Mouse (Mus musculus): ENCODE measurements around the gene Klk1b3. TPM values are rescaled to one million over a fixed set of nuclear protein-coding genes. Genes with fewer than 3 reads are reported as not detected.
"Not testable (repeated sequence)": the region's sequence is repeated elsewhere in the genome, so short reads cannot be mapped to it uniquely, and the experiment has no call there.

The Klk1b3 gene
- polyA plus RNA-seq, 1 experiment from 2014 or later = not detected

- H3K4me1 ChIP-seq (replicated peaks; ENCODE audit: control insufficient read depth, insufficient read depth, low read length) = peaks cover 10% of the 10 kb centered on the region
- peak overlapping the region; percentile 95 for H3K9ac ChIP-seq (ENCODE audit: low read length)
- no peak for ATAC-seq (ENCODE audit: low read depth)
- no peak overlapping the region for H3K27ac ChIP-seq (ENCODE audit: low read length)
- H3K4me2 ChIP-seq (ENCODE audit: low read depth, low read length) = peak overlapping the region; percentile 54
- H3K27me3 ChIP-seq (ENCODE audit: control insufficient read depth, insufficient read depth, low read depth, low read length) = no peaks in the 10 kb centered on the region
- no peaks in the 10 kb centered on the region for H3K9me3 ChIP-seq (ENCODE audit: control insufficient read depth, low read length)
- H3K36me3 ChIP-seq (ENCODE audit: control insufficient read depth, insufficient read depth, low read length) = peaks cover 27% of the 10 kb centered on the region
- peak overlapping the region; percentile 84 for H3K4me3 ChIP-seq (ENCODE audit: low read length)
- WGBS = 89% methylated on average over 2 of the region's 2 CpGs
Measured at GRCm38 (mm10) chr7:44247971-44248370, 50.0 kb downstream of the Klk1b3 start.

- H3K9me3 ChIP-seq (ENCODE audit: control insufficient read depth, low read length) = no peaks in the 10 kb centered on the region
- peaks cover 28% of the 10 kb centered on the region for H3K36me3 ChIP-seq (ENCODE audit: control insufficient read depth, insufficient read depth, low read length)
- 89% methylated on average over 4 of the region's 4 CpGs for WGBS
- H3K27ac ChIP-seq (ENCODE audit: low read length) = no peak overlapping the region
- H3K4me3 ChIP-seq (ENCODE audit: low read length) = no peak overlapping the region
- peaks cover 10% of the 10 kb centered on the region for H3K4me1 ChIP-seq (replicated peaks; ENCODE audit: control insufficient read depth, insufficient read depth, low read length)
- ATAC-seq (ENCODE audit: low read depth) = no peak
- H3K27me3 ChIP-seq (ENCODE audit: control insufficient read depth, insufficient read depth, low read depth, low read length) = no peaks in the 10 kb centered on the region
- H3K9ac ChIP-seq (ENCODE audit: low read length) = no peak overlapping the region
- no peak overlapping the region for H3K4me2 ChIP-seq (ENCODE audit: low read depth, low read length)
Measured at GRCm38 (mm10) chr7:44249248-44249647, 51.3 kb downstream of the Klk1b3 start.

- not testable (repeated sequence) for H3K4me1 ChIP-seq (replicated peaks; ENCODE audit: control insufficient read depth, insufficient read depth, low read length); H3K9me3 ChIP-seq (ENCODE audit: control insufficient read depth, low read length); H3K27me3 ChIP-seq (ENCODE audit: control insufficient read depth, insufficient read depth, low read depth, low read length); H3K9ac ChIP-seq (ENCODE audit: low read length); H3K27ac ChIP-seq (ENCODE audit: low read length); ATAC-seq (ENCODE audit: low read depth); H3K4me3 ChIP-seq (ENCODE audit: low read length); H3K4me2 ChIP-seq (ENCODE audit: low read depth, low read length)
- H3K36me3 ChIP-seq (ENCODE audit: control insufficient read depth, insufficient read depth, low read length) = peaks cover 28% of the 10 kb centered on the region
- WGBS = 85% methylated on average over 17 of the region's 17 CpGs
Measured at GRCm38 (mm10) chr7:44250732-44251275, 52.8 kb downstream of the Klk1b3 start.

Other genes with a start within 250 kb of the Klk1b3 start
- gene Klk1b8, start 247.5 kb upstream of the Klk1b3 start, polyA plus RNA-seq (2015; fragmentation: Nextera tagmentation; extraction: Ambion mirVana) = not detected in 2 replicates
- gene Klk1b1, start 231.4 kb upstream of the Klk1b3 start, polyA plus RNA-seq (2015; fragmentation: Nextera tagmentation; extraction: Ambion mirVana) = not detected in 2 replicates
- not detected in 2 replicates for gene Klk1b9, start 222.1 kb upstream of the Klk1b3 start, polyA plus RNA-seq (2015; fragmentation: Nextera tagmentation; extraction: Ambion mirVana)
- not detected in 2 replicates for gene Klk1b11, start 202.3 kb upstream of the Klk1b3 start, polyA plus RNA-seq (2015; fragmentation: Nextera tagmentation; extraction: Ambion mirVana)
- gene Klk1b26, start 186.0 kb upstream of the Klk1b3 start, polyA plus RNA-seq (2015; fragmentation: Nextera tagmentation; extraction: Ambion mirVana) = not detected in 2 replicates
- gene Klk1b27, start 145.9 kb upstream of the Klk1b3 start, polyA plus RNA-seq (2015; fragmentation: Nextera tagmentation; extraction: Ambion mirVana) = not detected in 2 replicates
- not detected in 2 replicates for gene Klk1b21, start 95.9 kb upstream of the Klk1b3 start, polyA plus RNA-seq (2015; fragmentation: Nextera tagmentation; extraction: Ambion mirVana)
- gene Klk1b22, start 85.5 kb upstream of the Klk1b3 start, polyA plus RNA-seq (2015; fragmentation: Nextera tagmentation; extraction: Ambion mirVana) = not detected in 2 replicates
- not detected in 2 replicates for gene Klk1b16, start 61.4 kb upstream of the Klk1b3 start, polyA plus RNA-seq (2015; fragmentation: Nextera tagmentation; extraction: Ambion mirVana)
- not detected in 2 replicates for gene Klk1b24, start 10.0 kb upstream of the Klk1b3 start, polyA plus RNA-seq (2015; fragmentation: Nextera tagmentation; extraction: Ambion mirVana)
- not detected in 2 replicates for gene Klk1b4, start 9.2 kb downstream of the Klk1b3 start, polyA plus RNA-seq (2015; fragmentation: Nextera tagmentation; extraction: Ambion mirVana)
- not detected in 2 replicates for gene Klk1b5, start 17.8 kb downstream of the Klk1b3 start, polyA plus RNA-seq (2015; fragmentation: Nextera tagmentation; extraction: Ambion mirVana)
- not detected in 2 replicates for gene Klk1, start 27.2 kb downstream of the Klk1b3 start, polyA plus RNA-seq (2015; fragmentation: Nextera tagmentation; extraction: Ambion mirVana)
- not detected in 2 replicates for gene Gm36864, start 38.0 kb downstream of the Klk1b3 start, polyA plus RNA-seq (2015; fragmentation: Nextera tagmentation; extraction: Ambion mirVana)
- 0.96 and 0.97 TPM in 2 replicates for gene 1700028J19Rik, start 48.5 kb downstream of the Klk1b3 start, polyA plus RNA-seq (2015; fragmentation: Nextera tagmentation; extraction: Ambion mirVana)
- gene 2410002F23Rik, start 48.5 kb downstream of the Klk1b3 start, polyA plus RNA-seq (2015; fragmentation: Nextera tagmentation; extraction: Ambion mirVana) = 113 and 123 TPM in 2 replicates
- not detected in 2 replicates for gene Acp4, start 59.2 kb downstream of the Klk1b3 start, polyA plus RNA-seq (2015; fragmentation: Nextera tagmentation; extraction: Ambion mirVana)
- not detected in 2 replicates for gene Gm15517, start 63.3 kb downstream of the Klk1b3 start, polyA plus RNA-seq (2015; fragmentation: Nextera tagmentation; extraction: Ambion mirVana)
- gene Clec11a, start 108.7 kb downstream of the Klk1b3 start, polyA plus RNA-seq (2015; fragmentation: Nextera tagmentation; extraction: Ambion mirVana) = 3.0 and 3.2 TPM in 2 replicates
- gene Shank1, start 112.1 kb downstream of the Klk1b3 start, polyA plus RNA-seq (2015; fragmentation: Nextera tagmentation; extraction: Ambion mirVana) = 0.96 and 1.1 TPM in 2 replicates
- gene Syt3, start 185.9 kb downstream of the Klk1b3 start, polyA plus RNA-seq (2015; fragmentation: Nextera tagmentation; extraction: Ambion mirVana) = 2.1 and 2.3 TPM in 2 replicates
- 1.2 and 1.5 TPM in 2 replicates for gene 1700008O03Rik, start 187.6 kb downstream of the Klk1b3 start, polyA plus RNA-seq (2015; fragmentation: Nextera tagmentation; extraction: Ambion mirVana)
- 0.36 and 0.57 TPM in 2 replicates for gene Lrrc4b, start 230.8 kb downstream of the Klk1b3 start, polyA plus RNA-seq (2015; fragmentation: Nextera tagmentation; extraction: Ambion mirVana)

Data from lung, embryonic 16.5 days (tissue).